Mouse (Mus musculus): ENCODE results near the gene Cyb5d1.

The Cyb5d1 gene

GRCm38 (mm10) chr11:69362021-69362420 is 33.4 kb downstream of the Cyb5d1 start:
- DNase-seq (ENCODE audit: low read depth, low spot score) = no peak

- no peak for DNase-seq (ENCODE audit: low read depth, low spot score)
Observed at GRCm38 (mm10) chr11:69357690-69358089, 37.7 kb downstream of the Cyb5d1 start.

GRCm38 (mm10) chr11:69356544-69356943 is 38.9 kb downstream of the Cyb5d1 start:
- DNase-seq (ENCODE audit: low read depth, low spot score) = no peak

GRCm38 (mm10) chr11:69346441-69346840 is 49.0 kb downstream of the Cyb5d1 start:
- DNase-seq (ENCODE audit: low read depth, low spot score) = no peak

Measured in ES-CJ7 (cell line).